Mouse (Mus musculus): ENCODE measurements at regions not wholly inside any gene's neighbourhood (a gene's known extent, or its start where the extent isn't known, plus 50 kb on each side); places are given as distances from the start of the nearest gene placed in this dataset.

DNA sequence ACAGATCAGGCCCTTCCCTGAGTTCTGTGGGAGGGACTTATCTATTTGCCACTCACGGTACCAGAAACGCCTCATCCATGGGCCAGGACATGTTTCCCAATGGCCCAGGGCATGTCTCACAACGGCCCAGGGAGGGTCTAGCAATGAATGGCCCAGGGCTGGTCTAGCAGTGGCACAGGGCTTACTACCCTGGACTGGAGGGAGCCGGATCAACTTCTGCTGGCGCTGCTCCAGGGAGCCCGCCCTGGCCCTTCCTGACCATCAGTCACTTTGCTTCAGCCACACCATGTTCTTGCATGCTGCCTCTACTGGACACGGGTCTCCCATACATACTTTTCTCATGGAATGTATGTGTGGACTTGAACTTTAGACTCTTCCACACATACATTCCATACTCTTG lies 290.1 kb upstream of the Zfp637 start:
- DNase-seq (ENCODE audit: extremely low read depth, insufficient read length, low spot score): no peak

DNA sequence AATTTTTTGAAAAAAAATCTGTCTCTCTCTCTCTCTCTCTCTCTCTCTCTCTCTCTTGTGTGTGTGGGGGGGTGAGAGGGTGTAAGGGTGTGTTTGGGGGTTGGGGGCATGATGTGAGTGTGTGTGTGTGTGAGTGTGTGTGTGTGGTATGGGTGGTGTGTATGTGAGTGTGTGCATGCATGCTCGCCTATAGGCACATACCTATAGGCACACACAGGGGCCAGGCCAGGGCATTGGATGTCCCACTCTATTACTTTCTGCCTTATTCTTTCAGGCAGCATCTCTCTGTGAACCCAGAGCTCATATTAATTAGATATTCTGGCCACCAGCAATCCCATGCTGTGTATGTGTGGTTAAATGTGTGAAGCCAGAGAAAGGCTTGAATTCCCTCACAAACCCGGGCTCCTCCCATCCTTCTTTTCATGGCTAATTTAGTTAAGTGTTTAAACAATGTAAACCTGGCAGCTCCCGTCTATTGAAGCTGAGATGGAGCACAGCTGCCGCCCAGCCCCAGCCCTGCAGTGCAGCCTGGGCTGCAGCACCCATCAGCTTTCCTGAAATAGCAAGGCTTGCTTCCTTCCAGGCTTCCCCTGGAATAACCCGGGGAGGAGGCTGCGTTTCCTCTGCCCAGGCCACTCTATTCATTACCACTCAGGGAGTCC lies 288.8 kb upstream of the Zfp637 start:
- DNase-seq (ENCODE audit: extremely low read depth, insufficient read length, low spot score): no peak

DNA sequence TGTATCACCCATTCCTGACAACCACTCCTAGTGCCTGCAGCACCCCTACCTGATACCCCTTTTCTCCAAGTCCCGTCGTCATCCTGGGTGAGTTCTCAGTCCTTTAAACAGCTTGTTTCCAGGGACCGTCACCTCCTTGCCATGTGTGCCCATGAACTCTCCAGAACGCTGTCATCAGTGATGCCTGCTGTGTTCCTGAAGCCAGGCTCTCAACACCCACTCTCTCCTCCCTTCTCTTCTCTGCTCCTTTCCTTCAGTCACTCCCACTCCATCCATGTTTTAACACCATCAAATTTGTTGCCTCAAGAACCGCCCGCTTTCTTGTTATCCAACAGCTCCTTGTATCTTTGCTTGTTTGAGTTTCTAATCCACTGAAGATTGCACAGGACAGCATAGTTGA lies 277.8 kb upstream of the Zfp637 start:
- no peak for DNase-seq (ENCODE audit: extremely low read depth, insufficient read length, low spot score)

DNA sequence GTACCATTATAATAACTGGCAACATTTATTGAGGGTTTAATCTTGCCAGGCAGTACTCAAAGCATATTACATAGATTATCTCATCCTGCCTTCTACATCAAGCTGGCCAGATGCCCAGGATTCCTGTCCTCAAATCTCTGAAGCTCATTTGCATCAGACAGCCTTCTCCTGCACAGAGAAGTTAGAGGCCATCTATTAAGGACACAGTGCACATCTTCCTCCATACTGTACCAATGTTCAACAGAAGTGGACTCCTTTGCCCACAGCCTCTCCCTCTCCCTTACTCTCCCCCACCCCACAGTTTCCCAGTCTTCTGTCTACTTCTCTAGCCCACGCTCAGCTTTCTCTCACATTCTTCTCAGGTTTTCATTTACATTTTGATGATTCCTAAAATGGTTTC lies 277.3 kb upstream of the Zfp637 start:
- no peak for DNase-seq (ENCODE audit: extremely low read depth, insufficient read length, low spot score)

DNA sequence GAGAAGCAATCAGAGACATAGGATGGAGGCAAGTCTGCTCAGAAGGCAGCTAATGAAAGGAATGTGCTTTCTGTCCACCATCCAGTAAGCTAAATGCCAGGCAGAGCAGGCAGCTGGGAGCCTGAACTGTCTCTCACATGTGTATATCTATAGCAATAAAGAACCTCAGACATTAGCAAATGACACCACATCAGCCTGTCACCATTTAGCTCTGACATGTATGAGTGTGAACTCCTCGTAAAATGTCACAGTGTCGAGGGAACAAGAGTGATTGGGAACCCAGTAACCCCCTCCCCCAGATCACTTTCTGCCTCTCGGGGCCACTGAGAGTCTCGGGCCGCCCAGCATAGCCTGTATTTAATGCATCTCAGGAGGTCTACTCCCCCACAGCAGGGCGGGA lies 274.2 kb upstream of the Zfp637 start:
- no peak for DNase-seq (ENCODE audit: extremely low read depth, insufficient read length, low spot score)

DNA sequence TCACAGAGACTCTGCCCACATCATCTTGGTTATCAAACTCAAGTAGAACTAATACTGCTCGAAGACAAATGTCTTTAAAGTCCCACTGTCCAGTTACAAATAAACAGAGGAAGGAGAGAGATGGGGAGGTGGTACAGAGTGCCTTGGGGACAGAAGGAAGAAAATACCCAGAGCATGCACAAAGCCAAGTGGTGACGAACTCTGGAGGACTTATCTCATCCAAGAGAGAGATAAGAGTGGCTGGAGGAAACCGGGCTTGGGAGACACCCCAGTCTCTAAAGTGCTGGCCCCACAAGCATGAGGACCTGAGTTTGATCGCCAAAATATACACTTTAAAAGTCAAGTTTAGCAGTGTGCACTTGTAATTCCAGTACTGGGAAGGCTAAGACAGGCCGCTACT lies 273.3 kb upstream of the Zfp637 start:
- no peak for DNase-seq (ENCODE audit: extremely low read depth, insufficient read length, low spot score)

DNA sequence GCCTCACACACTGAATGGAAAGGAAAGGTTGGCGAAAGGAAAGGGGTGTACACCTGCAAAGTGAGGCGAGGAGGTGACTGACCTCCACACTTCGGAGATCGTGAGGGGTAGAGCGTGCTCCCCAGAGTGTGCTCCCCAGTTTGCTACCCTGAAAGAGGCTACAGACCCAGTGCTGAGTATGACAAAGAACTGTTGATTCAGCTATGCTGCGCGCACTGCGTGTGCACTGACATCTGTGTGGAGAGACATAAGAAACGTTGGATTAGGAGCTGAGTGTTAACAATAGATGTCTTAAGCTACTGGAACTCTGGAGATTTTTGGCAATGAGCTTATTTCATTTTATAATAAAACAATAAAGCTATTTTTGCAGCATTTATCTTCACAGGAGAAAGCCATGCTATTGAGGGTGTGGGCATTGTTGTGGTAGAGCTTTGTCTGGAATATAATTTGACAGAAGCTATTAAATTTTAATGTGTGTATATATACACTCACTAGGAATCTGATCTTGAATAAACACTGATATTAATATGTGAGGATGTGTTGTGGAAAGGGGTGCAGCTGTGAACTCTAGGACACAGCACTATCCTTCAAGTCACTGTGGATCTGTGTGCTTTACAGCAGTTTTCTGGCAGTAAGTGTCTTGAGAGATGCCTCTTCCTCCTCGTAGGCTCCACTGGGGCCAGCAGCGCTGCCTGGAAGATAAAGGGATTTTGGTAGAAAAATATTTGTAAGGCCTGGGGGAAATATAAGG lies 271.2 kb upstream of the Zfp637 start:
- DNase-seq (ENCODE audit: extremely low read depth, insufficient read length, low spot score): no peak

DNA sequence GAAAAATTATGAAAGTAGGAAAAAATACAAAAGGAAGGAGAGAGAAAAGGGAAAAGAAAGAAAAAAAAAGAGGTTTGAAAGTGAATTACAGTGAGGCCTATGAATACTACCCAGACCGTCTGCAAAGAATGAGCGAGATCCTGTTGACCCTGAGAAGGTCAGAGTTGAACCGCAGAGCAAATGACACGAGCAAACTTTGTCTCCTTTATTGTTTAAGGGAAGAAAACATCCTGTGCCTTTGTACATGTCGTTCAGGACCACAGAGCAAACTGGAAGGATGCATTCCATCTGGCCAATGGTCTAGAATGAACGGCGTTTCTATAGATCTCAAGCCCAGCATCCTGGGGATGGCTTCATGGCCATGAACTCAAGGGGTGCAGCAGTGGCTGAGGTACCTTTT lies 270.6 kb upstream of the Zfp637 start:
- DNase-seq (ENCODE audit: extremely low read depth, insufficient read length, low spot score): no peak

DNA sequence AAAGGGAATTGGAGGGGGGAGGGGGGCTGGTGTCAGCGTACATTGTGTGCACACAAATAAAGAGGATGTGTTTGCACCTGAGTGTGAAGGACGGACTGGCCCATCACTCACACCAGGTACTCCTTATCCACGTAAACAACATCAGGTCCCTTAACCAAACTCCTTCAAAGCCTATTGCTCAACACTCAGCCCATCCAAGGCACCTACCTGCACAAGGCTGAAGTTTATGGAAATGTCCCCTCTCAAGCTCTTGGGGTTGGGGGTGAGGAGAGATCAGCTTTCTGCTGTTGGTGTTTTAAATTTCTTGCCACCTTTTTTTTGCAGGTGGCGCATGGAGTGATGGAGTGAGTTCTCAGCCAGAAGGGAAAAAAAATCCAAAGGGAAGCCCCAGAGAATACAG lies 270.2 kb upstream of the Zfp637 start:
- no peak for DNase-seq (ENCODE audit: extremely low read depth, insufficient read length, low spot score)

DNA sequence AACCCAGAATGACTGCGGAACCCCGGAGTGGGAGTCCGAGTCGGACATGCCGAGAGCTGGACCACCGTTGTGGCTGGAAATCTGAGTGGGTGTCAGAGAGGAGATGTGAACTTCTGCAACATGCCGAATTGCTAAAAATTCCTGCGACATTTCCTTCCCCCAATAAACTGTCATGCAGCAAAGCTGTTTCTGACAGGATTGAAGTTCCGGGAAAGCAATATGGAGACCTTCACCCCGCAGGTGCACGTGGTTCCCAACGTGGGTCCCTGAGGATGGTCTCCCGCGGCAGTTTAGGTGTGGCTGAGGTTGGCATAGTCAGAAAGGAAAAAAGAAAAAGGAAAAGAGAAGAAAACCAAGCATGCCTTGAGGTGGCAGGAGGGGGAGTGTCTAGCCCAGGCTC lies 269.0 kb upstream of the Zfp637 start:
- DNase-seq (ENCODE audit: extremely low read depth, insufficient read length, low spot score): no peak

DNA sequence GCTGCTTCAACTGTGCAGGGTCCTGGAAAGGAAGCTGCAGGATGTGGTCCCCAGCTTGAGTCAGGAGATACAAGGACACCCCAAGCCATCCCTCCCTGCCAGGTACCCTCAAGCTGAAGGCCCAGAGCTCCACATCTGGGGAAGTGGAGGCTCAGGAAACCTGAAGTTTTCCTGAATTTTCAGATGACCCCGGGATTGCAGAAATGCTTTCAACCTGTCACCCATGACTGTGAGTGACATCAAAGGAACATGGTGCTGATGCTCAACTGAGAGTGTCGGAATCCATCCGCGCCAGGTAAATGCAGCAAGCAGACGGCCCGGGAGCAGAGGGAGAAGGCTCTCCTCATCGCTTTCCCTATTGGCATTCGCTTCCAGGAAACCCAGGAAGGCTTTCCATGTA lies 267.6 kb upstream of the Zfp637 start:
- no peak for DNase-seq (ENCODE audit: extremely low read depth, insufficient read length, low spot score)

DNA sequence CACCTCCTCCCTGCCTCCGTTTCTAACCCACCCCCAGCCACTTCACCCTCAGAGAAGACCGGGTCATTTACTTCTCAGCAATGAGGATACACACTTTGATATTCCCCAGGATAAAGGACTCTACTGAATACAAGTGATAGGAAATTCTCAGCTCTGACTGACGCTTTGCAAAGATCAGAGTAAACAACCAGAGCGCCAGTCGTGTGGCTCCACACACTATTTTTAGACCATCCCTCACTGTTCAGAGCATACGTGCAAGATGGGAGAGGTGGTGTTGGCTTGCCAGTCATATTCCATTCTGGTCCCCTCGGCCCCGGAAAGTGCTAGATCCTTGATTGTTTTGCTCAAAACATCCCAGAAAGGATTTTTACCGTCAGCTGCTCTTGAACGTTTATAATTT lies 266.8 kb upstream of the Zfp637 start:
- no peak for DNase-seq (ENCODE audit: extremely low read depth, insufficient read length, low spot score)

DNA sequence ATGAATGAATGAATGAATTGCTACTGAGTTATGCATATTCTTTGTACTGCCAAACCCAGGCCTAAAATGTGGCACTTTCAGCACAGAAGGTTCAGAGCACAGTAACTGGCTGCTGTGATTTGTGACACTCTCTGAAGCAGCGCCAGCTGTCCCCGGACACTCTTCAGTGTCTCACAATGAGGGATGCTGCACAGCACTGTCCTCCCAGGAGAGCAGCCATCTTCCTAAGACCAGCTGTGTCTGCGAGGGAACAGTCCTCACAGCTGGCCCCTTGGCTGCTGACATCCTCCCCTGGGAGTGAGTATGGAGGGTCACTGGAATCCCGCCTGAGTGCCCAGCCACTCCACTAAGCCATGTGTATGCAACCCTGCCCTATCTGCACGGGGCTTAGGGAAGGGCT lies 265.9 kb upstream of the Zfp637 start:
- no peak for DNase-seq (ENCODE audit: extremely low read depth, insufficient read length, low spot score)

DNA sequence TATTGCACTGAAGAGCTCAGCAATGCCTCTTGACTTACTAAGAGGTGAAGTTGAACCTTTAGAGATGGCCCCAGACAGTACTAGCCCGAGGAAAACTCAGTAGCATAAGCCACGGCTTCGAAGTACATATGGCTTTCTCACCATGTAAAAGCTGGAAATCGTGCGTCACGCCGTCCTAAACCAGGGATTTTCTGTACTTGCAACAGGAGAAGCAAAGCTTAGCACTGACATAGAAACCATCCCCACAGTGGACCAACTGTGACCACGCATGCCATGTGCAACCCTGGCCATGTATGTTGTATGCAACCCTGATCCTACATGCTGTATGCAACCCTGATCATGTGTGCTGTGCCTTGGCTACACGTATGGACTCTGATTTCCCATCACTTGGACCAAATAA lies 265.0 kb upstream of the Zfp637 start:
- no peak for DNase-seq (ENCODE audit: extremely low read depth, insufficient read length, low spot score)

DNA sequence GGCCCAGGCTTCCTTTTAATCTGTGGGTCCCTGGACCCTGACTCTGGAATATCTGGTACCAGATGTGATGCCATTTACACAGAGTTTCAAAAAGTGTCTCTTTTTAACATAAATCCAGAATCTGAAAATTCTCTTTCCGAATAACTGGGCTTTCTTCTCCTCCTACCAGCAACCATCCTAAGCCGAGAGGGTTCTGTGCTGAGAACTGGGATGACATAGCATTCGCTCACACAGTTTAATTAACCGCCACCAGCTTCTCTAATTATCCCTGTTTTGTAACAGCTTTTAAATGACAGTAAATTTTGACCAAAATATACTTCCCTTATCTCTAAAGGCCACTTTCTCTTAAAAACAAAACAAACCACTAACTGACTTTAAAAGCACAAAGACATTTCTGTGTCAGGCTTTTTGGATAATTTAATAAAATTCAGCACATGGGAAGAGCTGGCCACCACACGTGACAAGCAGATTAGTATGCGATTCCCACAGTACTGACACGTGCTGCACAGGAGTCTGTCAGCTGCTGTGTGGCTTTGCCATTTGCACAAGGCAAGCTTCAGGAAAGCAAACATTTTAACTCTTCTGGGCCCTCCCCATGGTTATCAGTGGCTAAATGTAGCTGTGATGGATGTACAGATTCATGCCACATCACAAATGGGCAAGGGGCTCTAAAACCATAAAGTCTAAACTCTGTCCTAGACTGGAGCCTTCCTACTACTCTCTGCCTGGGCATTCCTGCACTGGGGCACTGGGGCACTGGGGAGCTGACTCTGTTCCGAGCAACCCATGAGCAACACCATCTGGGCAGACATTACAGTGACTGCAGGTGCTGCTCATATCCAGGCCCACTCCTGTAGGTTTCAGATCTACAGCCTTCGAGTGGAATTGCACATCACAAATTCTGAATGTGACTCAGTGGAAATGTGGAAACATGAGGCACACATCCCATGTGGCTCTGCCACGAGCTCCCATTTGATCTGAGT lies 263.1 kb upstream of the Zfp637 start:
- no peak for DNase-seq (ENCODE audit: extremely low read depth, insufficient read length, low spot score)

DNA sequence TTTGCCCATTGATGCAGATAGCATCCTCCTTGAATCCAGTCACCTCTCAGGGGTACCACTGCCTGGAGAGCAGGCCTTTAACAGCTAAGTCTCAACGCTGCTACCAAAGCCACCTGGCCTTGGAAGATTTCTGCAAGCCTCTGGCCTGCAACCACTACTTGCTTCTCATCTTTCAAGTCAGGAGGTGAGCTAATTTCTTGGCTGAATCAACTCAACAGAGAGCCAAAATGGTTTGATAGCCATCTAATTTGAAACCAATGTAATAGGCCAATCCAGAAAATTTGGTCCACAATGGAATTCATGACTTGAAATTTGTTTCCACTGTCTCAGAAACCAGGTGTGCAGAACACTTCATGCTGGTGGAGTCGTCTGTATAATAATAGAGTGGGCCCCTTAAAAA lies 260.0 kb upstream of the Zfp637 start:
- peak; percentile 42 for DNase-seq (ENCODE audit: extremely low read depth, insufficient read length, low spot score)

DNA sequence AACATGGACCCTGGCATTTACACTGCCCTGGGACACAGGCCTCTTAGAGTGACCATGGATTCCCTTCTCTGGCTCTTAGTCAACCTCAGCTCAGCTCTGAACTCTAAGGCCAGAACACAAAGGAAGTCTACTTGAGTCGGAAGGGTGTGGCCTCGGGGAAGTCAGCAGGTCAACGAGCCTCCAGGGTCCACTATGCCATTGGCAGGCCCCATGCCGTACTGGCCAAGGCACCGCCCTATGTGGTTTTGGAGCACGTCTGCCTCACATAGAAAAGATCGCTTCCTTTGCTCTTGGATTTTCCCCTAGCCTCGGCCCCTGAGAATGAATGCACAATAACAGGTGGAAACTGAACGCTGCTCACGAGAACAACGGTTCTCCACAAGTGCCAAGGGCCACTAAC lies 257.9 kb upstream of the Zfp637 start:
- DNase-seq (ENCODE audit: extremely low read depth, insufficient read length, low spot score): peak; percentile 35

DNA sequence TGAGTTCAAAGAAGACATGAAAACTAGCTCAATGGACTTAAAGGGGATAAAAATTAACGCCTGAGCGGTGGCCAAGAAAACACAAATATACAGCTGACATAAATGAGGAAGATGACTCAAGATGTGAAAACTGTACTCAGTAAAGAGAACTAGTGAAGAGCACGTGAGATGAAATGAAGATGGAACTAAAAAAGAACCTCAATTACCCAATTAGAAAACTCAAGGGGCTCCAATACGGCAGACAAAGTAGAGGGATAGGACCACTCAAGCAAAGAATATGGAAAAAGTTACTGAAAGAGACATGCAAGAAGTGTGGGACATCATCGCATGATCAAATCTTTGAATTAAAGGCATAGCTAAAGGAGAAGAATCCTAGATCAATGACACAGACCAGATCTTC lies 256.4 kb upstream of the Zfp637 start:
- no peak for DNase-seq (ENCODE audit: extremely low read depth, insufficient read length, low spot score)

DNA sequence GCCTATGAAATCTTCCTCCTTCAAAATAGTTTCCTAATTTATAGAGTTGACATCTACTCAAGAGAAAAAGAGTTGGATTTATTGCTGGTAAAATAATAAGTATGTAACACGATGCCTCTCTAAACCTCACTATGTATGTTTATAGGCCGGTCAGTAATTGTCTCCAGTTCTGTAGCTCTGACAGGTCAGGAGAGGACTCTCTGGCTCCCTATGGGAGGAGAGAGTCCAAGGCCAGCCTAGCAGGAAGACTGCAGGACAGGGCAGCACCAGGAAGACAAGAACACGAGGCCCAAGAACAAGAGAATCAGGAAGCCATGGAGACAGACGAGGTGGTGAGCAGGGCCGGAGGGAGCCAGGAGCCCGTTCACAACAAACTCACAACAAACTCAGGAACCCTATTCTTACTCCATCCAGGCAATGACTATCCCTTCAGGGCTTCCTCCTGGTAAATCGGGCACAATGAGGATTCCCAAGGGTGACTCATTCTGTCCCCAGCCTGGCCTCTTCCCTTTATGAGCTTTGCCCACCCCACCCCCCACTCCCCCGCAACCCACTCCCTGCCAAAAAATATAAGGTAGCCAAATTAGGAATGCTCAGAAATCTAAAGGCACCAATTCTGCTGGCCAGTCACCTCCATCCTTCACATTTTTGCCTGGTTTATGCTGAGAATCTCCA lies 244.7 kb upstream of the Zfp637 start:
- DNase-seq (ENCODE audit: extremely low read depth, insufficient read length, low spot score): no peak

DNA sequence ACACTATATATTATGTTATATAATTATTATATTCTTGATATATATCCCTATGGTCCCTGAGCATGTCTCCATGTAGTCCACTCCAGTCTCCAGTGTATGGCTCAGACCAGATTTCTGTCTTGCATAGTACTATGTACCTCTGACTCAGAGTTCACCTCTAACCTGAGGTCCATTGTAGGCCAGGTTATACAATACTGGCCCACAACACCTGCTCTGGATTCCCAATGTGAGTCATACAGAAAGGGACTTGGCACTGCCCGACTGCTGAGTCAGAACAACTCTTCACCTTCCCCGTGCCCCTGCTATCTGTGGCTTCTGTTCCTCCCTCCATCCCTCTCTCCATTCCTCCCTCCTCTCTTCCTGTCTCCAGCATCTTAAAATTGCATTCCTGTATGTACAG lies 236.1 kb upstream of the Zfp637 start:
- peak; percentile 46 for DNase-seq (ENCODE audit: extremely low read depth, insufficient read length, low spot score)

DNA sequence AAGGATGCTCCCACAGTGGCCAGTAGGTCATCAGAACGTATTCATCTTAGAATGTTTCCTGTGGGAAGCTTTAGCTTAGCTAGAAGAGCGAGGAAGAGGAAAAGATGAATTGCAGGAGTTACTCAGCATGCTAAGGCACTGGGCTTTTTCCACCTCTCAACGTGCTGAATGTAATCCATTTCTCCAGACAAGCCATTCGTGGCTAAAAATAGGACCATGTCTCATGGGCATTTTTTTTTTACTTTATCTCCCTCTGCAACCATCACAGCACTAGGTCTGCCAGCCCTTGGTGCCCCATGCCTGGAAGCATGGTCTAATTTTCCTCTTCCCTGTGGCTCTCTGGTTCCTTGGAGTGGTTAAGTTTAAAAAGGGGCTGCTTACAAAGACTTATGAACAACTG lies 235.3 kb upstream of the Zfp637 start:
- no peak for DNase-seq (ENCODE audit: extremely low read depth, insufficient read length, low spot score)

Data from 3134 (cell line).